Mouse (Mus musculus) E14TG2a.4 (cell line): ENCODE measurements around the gene Sik1.

Source experiments
- H3K27me3 ChIP-seq: 2 replicates; pipeline ENCODE4 v1.6.1; 2014; ENCODE audit warnings: low read length, control low read depth; ENCODE audit not compliant: insufficient read depth
- H3K36me3 ChIP-seq: 2 replicates; pipeline ENCODE4 v1.6.1; 2014; ENCODE audit warnings: low read length, control low read depth; ENCODE audit not compliant: insufficient read depth
- H3K4me1 ChIP-seq: replicated peaks from 2 replicates; pipeline ENCODE4 v1.6.1; 2014; ENCODE audit warnings: low read depth, low read length, control low read depth
- H3K4me3 ChIP-seq: replicated peaks from 2 replicates; pipeline ENCODE4 v1.5.1; 2014; ENCODE audit warnings: mild to moderate bottlenecking, low read length
- H3K9me3 ChIP-seq: 2 replicates; pipeline ENCODE4 v1.6.1; 2014; ENCODE audit warnings: low read length, control low read depth
- CTCF ChIP-seq: conservative IDR thresholded peaks from 2 replicates; pipeline ENCODE4 v1.5.1; 2014; ENCODE audit warnings: low read length
- NANOG ChIP-seq: IDR thresholded peaks from 2 replicates; pipeline ENCODE4 v1.6.1; 2014; ENCODE audit warnings: borderline replicate concordance, low read length, mixed read lengths
- POU5F1 ChIP-seq: IDR thresholded peaks from 2 replicates; pipeline ENCODE4 v1.6.1; 2014; ENCODE audit warnings: low read length, borderline replicate concordance

The Sik1 gene

DNA sequence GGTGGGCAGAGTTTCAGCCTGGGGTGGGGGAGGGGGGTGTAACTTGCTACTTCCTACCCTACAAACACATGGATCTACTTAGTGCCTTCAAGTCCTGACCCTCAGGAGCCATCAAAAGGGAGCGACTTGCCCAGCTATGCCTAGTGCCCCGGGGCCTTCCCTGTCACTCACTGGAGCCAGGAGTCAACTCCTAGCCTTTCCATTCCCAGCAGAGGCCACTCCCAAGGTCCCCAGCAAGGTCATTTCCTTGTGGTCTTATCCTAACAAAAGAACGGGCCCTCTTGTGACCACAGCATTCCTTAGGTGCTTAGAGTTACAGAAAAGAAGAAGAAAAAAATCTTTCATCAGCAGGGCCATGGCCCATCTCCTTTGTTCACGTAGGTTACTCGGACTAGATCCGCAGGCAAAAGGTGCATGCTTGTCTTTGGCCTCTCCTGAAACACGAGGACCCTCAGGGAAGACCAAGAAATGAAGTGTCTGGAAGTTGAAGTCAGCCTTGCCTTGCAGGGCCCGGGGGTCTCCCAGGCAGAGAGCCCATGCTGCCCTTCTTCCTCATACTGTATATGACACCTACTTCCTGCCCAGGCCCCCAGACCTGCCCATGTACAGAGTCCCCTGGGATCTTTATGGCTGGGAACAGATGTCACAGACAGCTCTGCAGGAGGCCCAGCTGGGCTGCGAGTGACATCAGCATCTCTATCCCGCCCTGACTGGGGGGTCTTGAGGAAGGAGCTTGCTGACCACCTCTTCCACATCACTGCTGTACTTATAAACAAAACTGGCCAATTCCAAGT lies 47.3 kb downstream of the Sik1 start:
- Histone ChIP-seq H3K4me1 (peaks cover 89% of the 10 kb centered on the region), H3K36me3 (peaks cover 8% of the 10 kb centered on the region), H3K4me3 (0 out of 2 replicates have a peak overlapping the region, but pooled peaks have one; percentile 37), H3K9me3 (no peaks in the 10 kb centered on the region), H3K27me3 (no peaks in the 10 kb centered on the region)
- TF ChIP-seq POU5F1: no peak
- peak; percentile 64; the same call in 1 of the 2 replicates for TF ChIP-seq NANOG
- TF ChIP-seq CTCF: no peak

DNA sequence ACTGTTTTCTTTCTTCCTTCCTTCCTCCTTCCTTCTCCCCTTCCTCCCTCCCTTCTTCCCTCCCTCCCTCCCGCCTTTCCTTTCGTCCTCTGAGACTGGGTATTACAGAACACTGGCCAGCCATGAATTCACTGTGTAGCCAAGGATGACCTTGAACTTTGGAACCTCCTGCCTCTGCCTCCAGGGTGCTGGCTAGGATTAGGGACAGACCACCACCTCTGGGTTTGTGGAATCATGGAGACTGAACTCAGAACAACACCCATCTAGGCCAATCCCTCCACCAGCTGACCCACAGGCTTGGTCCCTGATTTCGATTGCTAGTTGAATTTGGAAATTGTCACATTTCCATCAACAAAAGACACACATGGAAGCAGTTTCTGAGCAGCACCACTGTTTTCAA lies 49.1 kb downstream of the Sik1 start:
- no peaks in the 10 kb centered on the region for H3K9me3 ChIP-seq
- peaks cover 93% of the 10 kb centered on the region for H3K4me1 ChIP-seq
- H3K36me3 ChIP-seq: peaks cover 8% of the 10 kb centered on the region
- TF ChIP-seq CTCF (no peak), POU5F1 (no peak), NANOG (no peak)
- H3K4me3 ChIP-seq: peak overlapping the region; percentile 62; the same call in 1 of the 2 replicates
- H3K27me3 ChIP-seq: no peaks in the 10 kb centered on the region

DNA sequence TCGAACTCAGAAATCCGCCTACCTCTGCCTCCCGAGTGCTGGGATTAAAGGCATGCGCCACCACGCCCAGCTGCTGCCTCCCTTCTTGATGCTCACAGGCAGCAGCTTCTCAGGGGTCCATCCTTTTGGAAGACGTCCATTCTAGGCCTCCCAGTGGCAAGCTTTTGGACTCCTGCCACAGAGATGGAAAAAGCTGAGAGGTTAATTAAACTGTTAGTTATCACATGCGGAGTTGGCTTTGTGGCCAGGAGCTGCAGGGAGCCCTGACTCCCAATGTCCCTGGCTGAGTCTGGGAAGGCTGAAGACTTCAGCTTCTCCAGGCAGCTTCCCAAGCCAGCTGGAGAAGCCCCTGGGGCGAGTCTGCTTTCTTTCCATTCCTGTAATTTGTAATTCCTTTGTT lies 49.6 kb downstream of the Sik1 start:
- Histone ChIP-seq H3K9me3 (no peaks in the 10 kb centered on the region), H3K27me3 (no peaks in the 10 kb centered on the region), H3K36me3 (peaks cover 8% of the 10 kb centered on the region), H3K4me1 (peaks cover 90% of the 10 kb centered on the region), H3K4me3 (peak overlapping the region; percentile 62)
- no peak for TF ChIP-seq POU5F1
- TF ChIP-seq CTCF: no peak
- peak; percentile 61; the same call in 1 of the 2 replicates for TF ChIP-seq NANOG

DNA sequence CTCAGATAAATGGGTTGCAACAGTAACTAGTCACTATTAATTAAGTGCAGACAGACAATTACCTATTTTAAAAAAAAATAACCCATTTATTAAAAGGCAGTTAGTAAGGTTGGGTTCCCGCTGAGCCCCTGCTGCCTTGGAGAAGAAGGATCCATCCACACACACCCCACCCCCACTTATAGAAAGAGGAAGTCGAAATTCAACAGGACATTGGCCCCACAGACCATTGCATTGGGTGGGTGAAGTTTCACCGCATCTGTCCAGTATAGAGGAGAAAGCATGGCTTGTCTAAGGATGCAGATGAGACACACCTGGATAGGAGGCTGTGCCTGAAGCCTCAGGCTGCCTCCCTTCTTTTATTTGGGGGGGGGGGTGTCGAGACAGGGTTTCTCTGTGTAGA lies 50.0 kb downstream of the Sik1 start:
- no peaks in the 10 kb centered on the region for H3K27me3 ChIP-seq
- peaks cover 86% of the 10 kb centered on the region for H3K4me1 ChIP-seq
- no peak for TF ChIP-seq POU5F1
- TF ChIP-seq NANOG: no peak
- no peak for TF ChIP-seq CTCF
- H3K4me3 ChIP-seq: peak overlapping the region; percentile 62
- peaks cover 8% of the 10 kb centered on the region for H3K36me3 ChIP-seq
- H3K9me3 ChIP-seq: no peaks in the 10 kb centered on the region

DNA sequence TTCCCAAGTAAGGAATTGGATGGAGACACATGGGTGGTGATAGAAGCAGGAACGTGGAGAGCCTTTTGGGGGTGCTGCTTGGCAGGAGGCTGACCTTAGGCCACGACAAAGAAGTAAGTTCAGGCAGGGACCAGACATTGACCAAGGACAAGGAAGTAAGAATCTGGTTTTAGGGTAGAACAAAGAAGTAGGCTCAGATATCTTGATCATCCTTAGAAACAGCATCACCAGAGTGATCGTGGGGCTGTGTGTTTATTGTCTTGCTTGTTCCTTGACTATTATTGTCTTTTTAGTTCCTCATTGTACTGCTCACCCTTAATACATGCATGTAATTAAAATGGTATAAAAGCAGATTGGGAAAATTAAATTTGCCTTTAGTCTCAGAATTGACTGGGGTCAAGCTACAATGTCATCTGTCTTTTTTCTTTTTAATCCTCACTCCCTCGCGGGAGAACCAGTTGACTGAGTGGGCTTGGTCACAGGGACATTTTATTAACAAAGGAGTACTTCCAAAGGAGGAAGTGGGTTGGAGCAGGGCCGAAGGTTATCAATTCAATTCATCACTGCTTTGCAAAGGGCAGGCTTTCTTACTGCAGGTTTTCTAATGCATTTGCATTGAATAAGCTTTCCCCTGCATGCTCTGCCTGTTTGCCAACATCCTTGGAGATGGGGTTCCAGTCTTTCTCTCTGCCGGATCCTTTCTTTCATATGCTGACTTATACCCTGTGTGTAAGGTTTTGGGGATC lies 53.2 kb downstream of the Sik1 start:
- Histone ChIP-seq H3K4me3 (peak overlapping the region; percentile 55), H3K27me3 (no peaks in the 10 kb centered on the region), H3K9me3 (no peaks in the 10 kb centered on the region), H3K4me1 (peaks cover 67% of the 10 kb centered on the region), H3K36me3 (peaks cover 8% of the 10 kb centered on the region)
- TF ChIP-seq CTCF: no peak
- TF ChIP-seq POU5F1: no peak; the same call in 1 of the 2 replicates
- peak; percentile 53; the same call in 1 of the 2 replicates for TF ChIP-seq NANOG

DNA sequence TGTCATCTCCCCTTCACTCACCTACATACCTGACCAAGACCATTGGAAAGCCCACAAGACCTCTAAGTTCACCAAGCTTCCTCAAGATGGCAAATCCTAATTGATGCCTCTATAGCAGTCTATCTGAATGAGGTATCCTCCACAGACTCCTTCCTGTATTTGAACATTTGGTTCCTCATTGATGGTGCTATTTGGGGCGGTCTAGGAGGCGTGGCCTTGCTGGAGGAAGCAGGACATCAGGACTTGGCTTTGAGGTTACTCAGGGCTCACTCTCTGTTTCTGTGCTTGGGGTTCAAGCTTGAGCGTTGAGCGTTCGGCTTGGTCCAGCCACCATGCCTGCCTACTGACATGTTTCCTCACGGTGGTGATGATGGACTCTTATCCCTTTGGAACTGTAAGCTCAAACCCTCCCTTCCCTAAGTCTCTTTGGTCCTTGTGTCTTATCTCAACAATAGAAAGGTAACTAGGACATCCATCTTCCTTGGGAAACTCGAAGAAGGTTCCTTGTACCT lies 54.7 kb downstream of the Sik1 start:
- TF ChIP-seq POU5F1 (no peak), NANOG (no peak), CTCF (no peak)
- H3K4me1 ChIP-seq: peaks cover 54% of the 10 kb centered on the region

DNA sequence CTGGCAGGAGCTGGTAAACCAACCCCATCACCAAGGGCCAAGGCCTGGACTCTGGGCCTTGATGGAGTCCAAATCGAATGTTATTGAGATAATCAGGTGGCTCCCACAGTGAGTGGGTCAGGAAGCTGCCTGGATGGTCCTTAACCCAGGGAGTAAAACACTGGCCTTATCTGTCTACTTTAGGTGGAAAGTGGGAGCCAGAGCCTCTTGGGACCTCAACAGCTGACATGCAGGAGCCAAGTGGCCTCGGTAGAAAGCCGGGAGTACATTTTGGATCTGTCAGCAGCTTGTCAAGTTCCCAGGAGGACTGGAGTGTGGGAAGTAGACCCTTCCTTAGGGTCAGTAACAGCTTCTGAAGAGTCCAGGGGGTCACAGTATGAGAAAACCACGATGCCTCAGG lies 59.7 kb downstream of the Sik1 start:
- Histone ChIP-seq H3K27me3 (no peaks in the 10 kb centered on the region), H3K9me3 (peaks cover 3% of the 10 kb centered on the region; the same call in 1 of the 2 replicates), H3K4me3 (no peak overlapping the region), H3K36me3 (no peaks in the 10 kb centered on the region), H3K4me1 (peaks cover 50% of the 10 kb centered on the region)
- TF ChIP-seq NANOG (no peak), CTCF (no peak), POU5F1 (no peak)

More for the DNA sequence above, 54.7 kb downstream of the Sik1 start:
- no peaks in the 10 kb centered on the region for H3K27me3 ChIP-seq
- no peak overlapping the region for H3K4me3 ChIP-seq
- peaks cover 8% of the 10 kb centered on the region for H3K36me3 ChIP-seq
- no peaks in the 10 kb centered on the region for H3K9me3 ChIP-seq
